Mouse (Mus musculus) large intestine, adult 2 months (tissue): ENCODE results near the gene Ccng2. TPM values are rescaled to one million over a fixed set of nuclear protein-coding genes. Genes with fewer than 3 reads are reported as not detected.

ENCODE experiments used
- DNase-seq: peaks from one replicate; pipeline ENCODE4 v3.0.0-alpha.2; 2012; ENCODE audit warnings: low read depth, low spot score
- WGBS: fragments of 180-500 bp; shearing (Covaris S2); methylation state at CpG from one replicate; pipeline ENCODE4 v1.1.7; 2018; 5-methylcytosine and 5-hydroxymethylcytosine counted together
- polyA plus RNA-seq: library from polyadenylated mRNA; depleted of rRNA; stranded (reverse); fragments of >200 nt; gene quantifications from 2 replicates; pipeline ENCODE4 v1.2.3, GENCODE M21; 2012; rRNA removed

The Ccng2 gene
- polyA plus RNA-seq, 1 experiment = 24.1 TPM

- 49% methylated on average over 1 of the region's 1 CpGs for WGBS
- DNase-seq = peak; percentile 46
Measured at GRCm38 (mm10) chr5:93323320-93324001, 56.4 kb downstream of the Ccng2 start.

Other genes with a start within 250 kb of the Ccng2 start
- gene Sowahb, start 222.2 kb upstream of the Ccng2 start, polyA plus RNA-seq = 15.6 and 22.2 TPM in 2 replicates
- 28.2 and 29.9 TPM in 2 replicates for gene Sept11, start 173.8 kb upstream of the Ccng2 start, polyA plus RNA-seq
- gene Ccni, start 60.8 kb upstream of the Ccng2 start, polyA plus RNA-seq = 55.7 and 70.7 TPM in 2 replicates
- gene 2010109A12Rik, start 60.7 kb upstream of the Ccng2 start, polyA plus RNA-seq = not detected in 2 replicates